Mouse (Mus musculus): ENCODE measurements around the gene Tsga10ip. TPM values are rescaled to one million over a fixed set of nuclear protein-coding genes. Genes with fewer than 3 reads are reported as not detected.
"Not testable (repeated sequence)": the region's sequence is repeated elsewhere in the genome, so short reads cannot be mapped to it uniquely, and the experiment has no call there.

Gene Tsga10ip
- total and polyA plus RNA-seq, 3 experiments = 0.87 to 0.89 TPM; not detected in 1

DNA sequence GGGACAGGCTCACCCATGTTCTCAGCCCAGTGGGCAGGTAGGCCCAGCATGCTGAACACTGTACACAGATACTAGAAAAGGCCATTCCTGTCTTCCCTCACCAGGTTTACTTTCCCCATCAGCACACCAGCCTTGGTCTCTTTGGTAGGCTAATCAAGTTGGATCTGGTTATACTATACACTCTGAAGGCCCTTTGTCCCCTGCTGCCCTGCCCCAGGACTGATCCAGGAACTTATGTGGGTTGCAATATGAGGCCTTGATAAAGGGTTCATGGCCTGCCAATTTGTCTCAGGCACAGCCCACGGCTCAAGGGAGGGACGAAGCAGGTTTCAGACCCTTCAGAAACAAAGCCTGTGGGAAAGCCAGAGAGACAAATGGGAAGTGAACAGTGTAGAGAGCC is 48.7 kb downstream of the Tsga10ip start:
- no peak overlapping the region for H3K4me2 ChIP-seq (ENCODE audit: insufficient read depth, low read depth, poor library complexity, severe bottlenecking)
- dilution Hi-C loops (cut with MboI; ENCODE audit: extremely low pct_ligation_motif_present, extremely low pct_unique_long_range_greater_than_20kb, low sequenced_read_pairs) (no loop called here), in situ Hi-C loops (cut with MboI; ENCODE audit: low pct_ligation_motif_present, low pct_unique_long_range_greater_than_20kb, low sequenced_read_pairs) (no loop called here)
- peaks cover 0 to 7% of the 10 kb centered on the region in 2 experiments; a peak in 2 of 4 replicates for H3K4me1 ChIP-seq (ENCODE audit: control insufficient read depth in 1 of 2, insufficient read depth in 2 of 2)
- TF ChIP-seq CHD1 (IDR thresholded peaks at IDR 0.05; ENCODE audit: low read depth, low read length) (no peak), E2F4 (IDR thresholded peaks at IDR 0.05; ENCODE audit: insufficient replicate concordance, low read depth, low read length) (no peak), MAZ (IDR thresholded peaks at IDR 0.05; ENCODE audit: low read depth, low read length) (no peak)
- no peaks in the 10 kb centered on the region for H3K27me3 ChIP-seq (replicated peaks)
- no peak overlapping the region for H3K4me3 ChIP-seq (replicated peaks in 1 of 3; ENCODE audit: low read depth in 2 of 3, low read length in 2 of 3, poor library complexity in 1 of 3)
- no peak overlapping the region for H3K27ac ChIP-seq (ENCODE audit: insufficient read depth, low read depth)
- no peaks in the 10 kb centered on the region for H3K79me2 ChIP-seq (replicated peaks; ENCODE audit: control insufficient read depth, extremely low read depth, insufficient read depth, poor library complexity, severe bottlenecking)
- no peaks in the 10 kb centered on the region for H3K9me3 ChIP-seq (replicated peaks; ENCODE audit: low read length)
- no peak for DNase-seq (ENCODE audit: extremely low read depth)
- no peaks in the 10 kb centered on the region for H3K36me3 ChIP-seq (replicated peaks in 1 of 2; ENCODE audit: control insufficient read depth in 1 of 2, insufficient read depth in 1 of 2, low read length in 1 of 2)
- no peak overlapping the region for H3K9ac ChIP-seq (ENCODE audit: insufficient read depth, low read depth)

GRCm38 (mm10) chr19:5349502-5349873 is 52.8 kb downstream of the Tsga10ip start, which contains the start of gene Cst6:
Gene Cst6 (minus strand): TSS chr19:5349574.
- H3K79me2 ChIP-seq (replicated peaks; ENCODE audit: control insufficient read depth, extremely low read depth, insufficient read depth, poor library complexity, severe bottlenecking); H3K4me3 ChIP-seq (replicated peaks in 1 of 3; ENCODE audit: low read depth in 2 of 3, low read length in 2 of 3, poor library complexity in 1 of 3); dilution Hi-C loops (cut with MboI; ENCODE audit: extremely low pct_ligation_motif_present, extremely low pct_unique_long_range_greater_than_20kb, low sequenced_read_pairs); in situ Hi-C loops (cut with MboI; ENCODE audit: low pct_ligation_motif_present, low pct_unique_long_range_greater_than_20kb, low sequenced_read_pairs); H3K27ac ChIP-seq (ENCODE audit: insufficient read depth, low read depth); H3K9ac ChIP-seq (ENCODE audit: insufficient read depth, low read depth); DNase-seq (ENCODE audit: extremely low read depth); H3K27me3 ChIP-seq (replicated peaks); H3K36me3 ChIP-seq (replicated peaks in 1 of 2; ENCODE audit: control insufficient read depth in 1 of 2, insufficient read depth in 1 of 2, low read length in 1 of 2); H3K9me3 ChIP-seq (replicated peaks; ENCODE audit: low read length): not testable (repeated sequence)
- Histone ChIP-seq H3K4me1 (ENCODE audit: control insufficient read depth in 1 of 2, insufficient read depth in 2 of 2) (peaks cover 5 to 18% of the 10 kb centered on the region in 2 experiments), H3K4me2 (ENCODE audit: insufficient read depth, low read depth, poor library complexity, severe bottlenecking) (peak within 1 kb of the TSS; percentile 33)

- no peaks in the 10 kb centered on the region for H3K27me3 ChIP-seq (replicated peaks)
- in situ Hi-C loops (cut with MboI; ENCODE audit: low pct_ligation_motif_present, low pct_unique_long_range_greater_than_20kb, low sequenced_read_pairs) (no loop called here), dilution Hi-C loops (cut with MboI; ENCODE audit: extremely low pct_ligation_motif_present, extremely low pct_unique_long_range_greater_than_20kb, low sequenced_read_pairs) (no loop called here)
- TF ChIP-seq TCF12 (IDR thresholded peaks at IDR 0.05; ENCODE audit: low read depth, low read length) (no peak), POLR2A (IDR thresholded peaks at IDR 0.05; ENCODE audit: low read depth, low read length) (no peak), RAD21 (IDR thresholded peaks at IDR 0.05; ENCODE audit: low read depth, low read length) (peak; percentile 78), MAX (IDR thresholded peaks at IDR 0.05; ENCODE audit: low read length) (no peak), ETS1 (conservative IDR thresholded peaks at IDR 0.05; ENCODE audit: low read depth, low read length) (no peak), ZC3H11A (IDR thresholded peaks at IDR 0.05; ENCODE audit: low read depth, low read length) (no peak), CTCF (conservative IDR thresholded peaks at IDR 0.05 in 1 of 2, IDR thresholded peaks at IDR 0.05 in 1 of 2; ENCODE audit: low read depth in 2 of 2, low read length in 2 of 2) (peak; percentile 35 to 84; a peak in 3 of 4 replicates), ZMIZ1 (IDR thresholded peaks at IDR 0.05; ENCODE audit: low read depth, low read length) (no peak), SMC3 (IDR thresholded peaks at IDR 0.05; ENCODE audit: low read depth, low read length) (peak; percentile 74), USF2 (conservative IDR thresholded peaks at IDR 0.05; ENCODE audit: low read depth, low read length) (no peak), SIN3A (IDR thresholded peaks at IDR 0.05; ENCODE audit: low read length) (no peak), TBP (conservative IDR thresholded peaks at IDR 0.05; ENCODE audit: low read depth, low read length) (no peak), USF1 (IDR thresholded peaks at IDR 0.05; ENCODE audit: low read depth, low read length) (no peak), BHLHE40 (IDR thresholded peaks at IDR 0.05; ENCODE audit: low read depth, low read length) (no peak), CHD2 (IDR thresholded peaks at IDR 0.05; ENCODE audit: low read length) (no peak)
- no peak overlapping the region for H3K4me3 ChIP-seq (replicated peaks in 1 of 3; ENCODE audit: low read depth in 2 of 3, low read length in 2 of 3, poor library complexity in 1 of 3)
- H3K4me2 ChIP-seq (ENCODE audit: insufficient read depth, low read depth, poor library complexity, severe bottlenecking) = peak overlapping the region; percentile 33
- no peaks in the 10 kb centered on the region for H3K9me3 ChIP-seq (replicated peaks; ENCODE audit: low read length)
- no peak overlapping the region for H3K9ac ChIP-seq (ENCODE audit: insufficient read depth, low read depth)
- no peaks in the 10 kb centered on the region for H3K36me3 ChIP-seq (replicated peaks in 1 of 2; ENCODE audit: control insufficient read depth in 1 of 2, insufficient read depth in 1 of 2, low read length in 1 of 2)
- H3K4me1 ChIP-seq (ENCODE audit: control insufficient read depth in 1 of 2, insufficient read depth in 2 of 2) = peaks cover 5 to 18% of the 10 kb centered on the region in 2 experiments
- DNase-seq (ENCODE audit: extremely low read depth) = no peak
- H3K27ac ChIP-seq (ENCODE audit: insufficient read depth, low read depth) = no peak overlapping the region
- H3K79me2 ChIP-seq (replicated peaks; ENCODE audit: control insufficient read depth, extremely low read depth, insufficient read depth, poor library complexity, severe bottlenecking) = no peaks in the 10 kb centered on the region
Observed at GRCm38 (mm10) chr19:5348526-5349501, 53.5 kb downstream of the Tsga10ip start.

Measured in CH12.LX (cell line).